Mouse (Mus musculus) hindlimb bud, embryonic 11.5 days (tissue): Measurements from ENCODE around the gene Hlcs.

Source experiments
- DNase-seq: peaks from one replicate; pipeline ENCODE4 v3.0.0-alpha.2; 2012; ENCODE audit warnings: low read depth, low spot score; ENCODE audit errors: extremely low spot score

Hlcs gene

DNA sequence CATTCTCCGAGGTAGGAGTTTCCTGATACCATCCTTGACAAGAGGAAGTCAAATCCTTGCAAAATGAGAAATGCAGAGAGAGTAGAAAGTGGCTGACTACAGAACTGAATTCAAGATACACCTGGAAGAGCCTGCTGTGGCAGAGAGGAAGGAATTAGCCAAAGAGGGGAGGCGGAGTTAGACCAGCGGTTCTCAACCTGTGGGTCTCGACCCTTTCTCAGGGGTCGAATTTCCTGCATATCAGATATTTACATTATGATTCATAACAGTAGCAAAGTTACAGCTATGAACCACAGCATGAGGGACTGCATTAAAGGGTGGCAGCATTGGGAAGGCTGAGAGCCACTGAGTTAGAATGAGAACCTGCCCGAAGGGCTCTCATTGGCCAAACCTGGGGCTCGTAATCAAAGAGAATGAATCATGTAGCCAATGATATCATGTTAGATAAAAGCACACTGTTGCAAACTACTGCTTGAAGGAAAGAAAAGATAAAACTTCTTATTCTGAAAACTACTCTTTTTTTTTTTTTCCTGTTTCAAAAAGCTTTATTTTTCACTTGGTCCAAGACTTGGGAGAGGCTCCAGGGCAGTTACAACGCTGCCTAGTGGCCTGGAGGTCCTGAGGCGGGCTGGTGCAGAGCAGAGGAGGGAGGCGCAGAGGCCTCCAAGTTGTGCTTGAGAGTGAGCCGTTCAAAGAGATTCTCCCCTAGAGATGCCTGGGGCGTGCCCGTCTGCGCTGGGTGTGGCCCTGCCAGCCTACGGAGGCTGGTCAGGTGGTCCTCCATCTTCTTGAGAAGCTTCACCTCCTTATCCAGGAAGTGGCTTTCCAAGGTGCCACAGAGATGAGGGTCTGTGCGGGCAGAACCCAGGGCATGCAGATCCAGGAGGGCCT, 144.5 kb downstream of the Hlcs start:
- DNase-seq: no peak

DNA sequence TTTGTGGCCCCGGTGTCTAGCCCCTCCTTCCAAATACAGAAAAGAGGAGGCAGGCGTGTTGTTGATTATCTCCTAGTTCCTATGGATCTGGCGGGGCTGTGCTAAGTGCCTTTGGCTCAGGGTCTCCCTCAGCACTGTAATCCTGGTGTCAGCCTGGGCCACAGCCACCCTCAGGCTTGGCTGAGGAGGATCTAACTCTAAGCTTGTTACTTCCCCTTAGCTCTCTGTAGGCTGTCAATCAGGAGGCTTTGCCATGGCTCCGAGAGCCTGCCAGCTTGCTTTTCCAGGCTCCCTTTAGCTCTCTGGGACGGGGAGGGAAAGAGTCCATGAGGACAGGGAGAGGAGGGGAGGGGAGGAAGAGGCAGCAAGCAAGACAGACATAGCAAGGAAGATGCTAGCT, 148.4 kb downstream of the Hlcs start:
- DNase-seq: no peak

DNA sequence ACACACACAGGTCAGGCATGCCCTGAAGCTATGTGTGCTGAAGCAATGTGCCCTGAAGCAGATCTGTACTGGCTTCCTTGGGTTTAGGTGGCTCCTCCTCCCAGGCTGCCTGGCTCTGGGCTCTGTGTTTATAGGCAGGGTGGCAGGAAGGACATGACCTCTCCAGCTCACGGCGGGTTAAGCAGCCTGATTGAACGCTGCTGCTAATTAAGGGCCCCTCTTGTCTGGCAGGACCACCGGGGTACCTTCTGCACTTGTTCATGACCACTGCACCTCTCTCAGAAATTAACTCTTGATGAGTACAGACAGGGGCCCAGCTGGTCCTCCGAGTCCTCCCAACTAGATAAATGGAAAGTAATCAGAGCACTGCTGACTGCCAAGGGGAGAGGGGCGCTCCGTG, 149.1 kb downstream of the Hlcs start:
- no peak for DNase-seq

DNA sequence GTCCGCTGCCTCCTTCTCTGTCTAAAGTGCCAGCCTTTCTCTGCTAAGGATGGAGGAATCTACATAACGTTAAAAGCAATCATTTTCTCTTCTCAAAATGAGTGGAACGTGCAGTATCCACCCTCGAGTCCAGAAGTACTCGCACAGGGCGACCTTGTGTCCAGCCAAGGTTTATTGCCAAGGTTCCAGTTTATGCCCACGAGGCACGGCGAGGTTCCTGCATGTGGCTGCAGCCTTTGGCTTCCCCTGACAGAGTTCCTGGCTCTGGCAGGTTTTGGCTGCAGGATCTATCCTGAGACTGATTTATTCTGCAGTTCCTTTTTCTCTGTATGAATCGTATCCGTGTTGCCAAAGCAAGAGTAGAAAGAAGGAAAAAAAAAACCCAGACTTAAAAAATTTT, 150.3 kb downstream of the Hlcs start:
- DNase-seq: no peak

DNA sequence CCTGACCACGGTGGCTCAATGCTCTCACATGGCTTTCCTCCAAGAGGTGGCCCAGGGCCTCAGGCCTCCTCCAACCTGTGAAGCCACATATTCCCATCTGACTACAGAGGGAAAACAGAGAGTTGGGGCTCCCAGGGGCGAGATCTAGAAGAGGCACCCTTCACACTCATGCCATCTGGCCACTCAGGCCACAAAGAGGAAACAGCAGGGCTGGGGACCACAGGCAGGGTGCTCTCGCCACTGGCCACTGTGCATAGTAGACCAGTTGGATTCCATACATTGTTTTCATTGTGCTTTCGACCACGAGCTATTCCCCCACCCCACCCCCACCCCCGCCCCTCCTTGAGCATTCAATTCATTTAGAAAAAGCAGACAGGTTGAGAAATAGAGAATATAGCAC, 151.4 kb downstream of the Hlcs start:
- DNase-seq: no peak

DNA sequence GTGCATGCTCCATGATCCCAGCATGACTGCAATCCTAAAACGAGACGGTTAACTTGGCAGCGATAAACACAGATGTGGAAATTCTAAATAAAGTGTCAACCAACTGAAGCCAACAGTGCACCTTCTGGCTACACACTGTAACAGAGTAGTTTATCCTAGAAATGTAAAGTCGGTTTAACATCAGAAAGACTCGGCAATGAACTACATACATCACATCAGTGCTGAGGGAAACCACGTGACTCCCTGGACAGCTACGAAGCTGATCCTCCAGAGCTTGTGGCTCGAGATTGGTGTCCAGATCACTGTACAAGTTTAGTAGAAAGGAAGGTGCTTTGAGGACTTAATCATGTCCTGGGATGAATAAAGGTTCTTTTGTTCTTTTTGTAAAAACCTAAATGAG, 155.6 kb downstream of the Hlcs start:
- no peak for DNase-seq

GRCm38 (mm10) chr16:94155041-94155653, 158.2 kb downstream of the Hlcs start:
- no peak for DNase-seq

GRCm38 (mm10) chr16:94150125-94151103, 163.0 kb downstream of the Hlcs start:
- no peak for DNase-seq

GRCm38 (mm10) chr16:94148139-94148538, 165.2 kb downstream of the Hlcs start:
- no peak for DNase-seq

GRCm38 (mm10) chr16:94143325-94143724, 170.0 kb downstream of the Hlcs start:
- no peak for DNase-seq

DNA sequence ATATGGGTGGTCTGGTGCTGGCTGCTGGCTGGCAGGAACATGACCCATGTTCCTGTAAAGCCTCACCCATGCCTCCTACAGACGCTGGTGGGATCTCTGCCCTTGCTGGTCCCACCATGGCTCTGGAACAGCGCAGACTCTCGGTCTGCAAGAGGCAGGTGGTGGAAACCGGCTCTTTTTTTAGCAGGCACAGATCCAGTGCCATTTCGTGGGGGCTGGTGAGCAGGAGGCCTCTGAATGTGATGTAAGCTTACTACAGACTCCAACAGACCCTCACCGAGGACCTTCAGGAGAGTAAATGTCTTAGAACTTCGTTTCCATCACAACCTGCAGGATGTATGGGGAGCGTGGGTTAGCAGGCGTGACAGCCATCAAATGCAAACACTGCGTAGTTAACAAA, 172.6 kb downstream of the Hlcs start:
- DNase-seq: no peak

DNA sequence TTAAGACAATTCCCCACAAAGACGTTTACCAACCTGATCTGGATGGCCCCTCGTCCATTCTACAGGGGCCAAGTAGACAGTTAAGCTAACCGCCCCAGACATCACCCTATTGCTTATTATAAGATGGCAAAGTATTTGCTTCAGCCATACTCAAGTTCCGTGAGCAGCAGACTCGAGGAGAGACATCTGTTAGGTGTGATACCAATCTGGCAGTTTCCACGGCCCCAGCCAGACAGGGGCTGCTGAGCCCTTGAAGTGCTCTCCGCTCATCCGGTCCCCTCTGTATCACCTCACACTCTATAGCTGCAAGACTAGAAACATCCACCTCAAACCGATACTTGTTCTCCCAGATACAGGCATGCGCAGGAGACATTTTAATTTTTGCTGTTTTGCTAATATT, 179.2 kb downstream of the Hlcs start:
- DNase-seq: no peak

DNA sequence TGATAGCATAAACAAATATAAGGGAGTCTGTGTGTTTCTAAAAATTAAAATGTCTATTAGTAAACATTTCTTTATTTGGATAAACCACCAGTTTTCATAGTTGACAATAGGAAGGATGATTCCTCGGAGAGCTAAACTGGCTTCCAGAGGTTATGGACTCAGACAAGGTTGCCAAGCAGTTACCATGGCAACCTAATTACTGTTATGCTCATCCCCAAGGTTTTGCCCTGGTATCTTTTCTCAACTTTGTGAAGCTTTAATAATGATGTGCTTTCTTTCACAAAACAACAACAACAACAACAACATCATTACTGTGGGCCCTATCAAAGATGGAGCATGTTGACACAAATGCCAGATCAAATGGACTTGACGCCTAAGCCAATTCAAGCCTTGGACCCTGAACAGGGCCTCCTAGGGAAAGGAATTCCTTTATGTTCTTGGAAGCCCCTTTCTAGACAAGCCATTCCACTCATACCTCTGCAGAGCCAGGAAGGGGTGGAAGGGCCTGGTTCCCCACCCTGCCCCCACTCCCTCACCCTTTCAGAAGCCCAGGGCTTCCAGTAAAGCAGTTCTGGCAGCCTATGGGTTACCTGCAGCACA, 185.0 kb downstream of the Hlcs start:
- no peak for DNase-seq

- DNase-seq: no peak
Measured at GRCm38 (mm10) chr16:94126200-94126599, 187.2 kb downstream of the Hlcs start.

DNA sequence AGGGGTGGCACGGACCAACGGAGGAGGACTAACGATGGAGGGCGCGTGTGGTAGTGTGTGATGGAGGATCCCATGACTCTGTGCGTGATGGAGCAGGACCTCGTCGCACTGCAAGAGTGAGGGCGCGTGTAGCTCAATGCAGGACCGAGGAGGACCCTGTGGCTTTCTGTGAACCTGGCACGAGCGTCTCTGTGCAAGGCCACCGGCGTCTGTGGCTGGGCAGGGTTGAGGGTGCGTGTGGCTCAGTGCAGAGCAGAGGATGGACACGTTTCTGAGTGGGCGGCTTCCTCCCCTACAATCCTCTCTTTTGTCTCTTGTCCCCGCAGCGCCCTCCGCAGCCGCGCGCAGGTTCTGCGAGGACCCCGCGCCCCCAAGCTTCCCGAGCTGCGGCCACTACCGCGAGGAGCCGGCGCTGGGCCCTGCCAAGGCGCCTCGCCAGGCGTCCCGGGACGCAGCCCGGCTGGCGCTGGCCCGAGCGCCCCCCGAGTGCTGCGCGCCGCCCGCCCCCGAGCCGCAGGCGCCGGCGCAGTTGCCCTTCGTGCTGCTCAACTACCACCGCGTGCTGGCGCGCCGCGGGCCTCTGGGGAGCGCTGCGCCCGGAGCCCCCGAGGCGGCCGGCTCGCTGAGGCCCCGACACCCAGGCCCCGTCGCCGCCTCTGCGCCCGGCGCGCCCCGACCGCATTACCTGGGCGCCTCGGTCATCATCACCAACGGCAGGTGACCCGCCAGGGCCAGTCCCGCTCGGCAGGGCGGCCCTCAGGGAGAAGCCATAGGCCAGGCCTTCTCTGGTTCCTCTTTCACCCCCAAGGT, 188.0 kb downstream of the Hlcs start:
- no peak for DNase-seq

- DNase-seq: no peak
Measured at GRCm38 (mm10) chr16:94123247-94123646, 190.1 kb downstream of the Hlcs start.

GRCm38 (mm10) chr16:94122347-94122746, 191.0 kb downstream of the Hlcs start:
- DNase-seq: no peak

- no peak for DNase-seq
Measured at GRCm38 (mm10) chr16:94118394-94118793, 195.0 kb downstream of the Hlcs start.

- no peak for DNase-seq
Measured at GRCm38 (mm10) chr16:94117333-94117732, 196.0 kb downstream of the Hlcs start.

GRCm38 (mm10) chr16:94114693-94115092, 198.7 kb downstream of the Hlcs start:
- no peak for DNase-seq
